In genomic region chr11:89267520-89267919, GRCm38 (mm10) we compare ENCODE assay signal across 34 mouse cellular contexts. TPM values are rescaled to one million over a fixed set of nuclear protein-coding genes. Genes with fewer than 3 reads are reported as not detected.
"Had no signal": no experiment of that assay in that cellular context is flagged by ENCODE, and none has a peak within 500 bp of the region (broad histone marks: within the 10 kb centered on the region; RNA-seq: fewer than 3 reads in every experiment).

No protein-coding gene starts in this region.

- H3K9me3 ChIP-seq: heart, embryonic 10.5 days; heart, embryonic 12.5 days; heart, embryonic 13.5 days; heart, embryonic 15.5 days; hindbrain, embryonic 10.5 days; hindbrain, embryonic 12.5 days; hindbrain, embryonic 15.5 days; intestine, embryonic 15.5 days; kidney, embryonic 15.5 days had no signal

- H3K4me1 ChIP-seq: hindbrain, embryonic 15.5 days; intestine, embryonic 15.5 days had no signal

- H3K27ac ChIP-seq: heart, embryonic 10.5 days; hindbrain, embryonic 10.5 days; hindbrain, embryonic 12.5 days; hindbrain, embryonic 13.5 days; hindbrain, embryonic 14.5 days; hindbrain, embryonic 15.5 days; hindbrain, postnatal 0 days; intestine, embryonic 15.5 days; kidney, embryonic 15.5 days; kidney, postnatal 0 days; layer of hippocampus, adult 2 months; left cerebral cortex, adult 2 months had no signal

- H3K36me3 ChIP-seq: heart, embryonic 10.5 days; heart, embryonic 12.5 days; heart, embryonic 13.5 days; heart, embryonic 15.5 days; hindbrain, embryonic 10.5 days; hindbrain, embryonic 12.5 days; hindbrain, embryonic 13.5 days; hindbrain, embryonic 15.5 days; intestine, embryonic 15.5 days; kidney, embryonic 15.5 days had no signal

- H3K27me3 ChIP-seq: heart, embryonic 12.5 days; heart, embryonic 13.5 days; heart, embryonic 15.5 days; hindbrain, embryonic 12.5 days; hindbrain, embryonic 13.5 days; hindbrain, embryonic 15.5 days; intestine, embryonic 15.5 days; kidney, embryonic 15.5 days had no signal

- H3K4me2 ChIP-seq: heart, embryonic 11.5 days; heart, embryonic 12.5 days; heart, embryonic 13.5 days; heart, embryonic 15.5 days; hindbrain, embryonic 12.5 days; hindbrain, embryonic 13.5 days; hindbrain, embryonic 14.5 days; hindbrain, embryonic 15.5 days; intestine, embryonic 15.5 days; kidney, embryonic 15.5 days had no signal

- H3K9ac ChIP-seq: heart, embryonic 12.5 days; heart, embryonic 13.5 days; heart, embryonic 15.5 days; hindbrain, embryonic 12.5 days; hindbrain, embryonic 13.5 days; hindbrain, embryonic 14.5 days; hindbrain, embryonic 15.5 days; intestine, embryonic 15.5 days; kidney, embryonic 15.5 days had no signal

- H3K4me3 ChIP-seq: heart, embryonic 10.5 days; heart, embryonic 12.5 days; heart, embryonic 13.5 days; heart, embryonic 15.5 days; hindbrain, embryonic 10.5 days; hindbrain, embryonic 12.5 days; hindbrain, embryonic 13.5 days; hindbrain, embryonic 15.5 days; intestine, embryonic 15.5 days; kidney, embryonic 15.5 days; layer of hippocampus, adult 2 months; left cerebral cortex, adult 2 months had no signal

- DNase-seq: heart, postnatal 14 days; heart, postnatal 36 days; heart, postnatal 4 days; kidney, adult 11 months; kidney, adult 18-20 months; kidney, adult 2 months; kidney, adult 8-10 months; kidney, adult 9 months; kidney, postnatal 10 days; kidney, postnatal 14 days; kidney, postnatal 25 days; kidney, postnatal 36 days; kidney, postnatal 4 days; layer of hippocampus, adult 9-11 months; layer of hippocampus, postnatal 36 days had no signal

RNA-seq across cellular contexts. Expression of gene Nog, which starts 34.6 kb away (rescaled TPM):
- total RNA-seq: hematopoietic stem cell, adult 5-6 weeks had no signal
- polyA plus RNA-seq: heart, postnatal 0 days; inflammation-experienced regulatory T-cells, adult 6 months had no signal
